Mouse (Mus musculus): ENCODE results near the gene Krt84. TPM values are rescaled to one million over a fixed set of nuclear protein-coding genes. Genes with fewer than 3 reads are reported as not detected.
A peak's percentile ranks its signal among the peaks of the same experiment; 100 is the strongest.

The Krt84 gene
- total RNA-seq, 2 experiments from 2014 or later = not detected

DNA sequence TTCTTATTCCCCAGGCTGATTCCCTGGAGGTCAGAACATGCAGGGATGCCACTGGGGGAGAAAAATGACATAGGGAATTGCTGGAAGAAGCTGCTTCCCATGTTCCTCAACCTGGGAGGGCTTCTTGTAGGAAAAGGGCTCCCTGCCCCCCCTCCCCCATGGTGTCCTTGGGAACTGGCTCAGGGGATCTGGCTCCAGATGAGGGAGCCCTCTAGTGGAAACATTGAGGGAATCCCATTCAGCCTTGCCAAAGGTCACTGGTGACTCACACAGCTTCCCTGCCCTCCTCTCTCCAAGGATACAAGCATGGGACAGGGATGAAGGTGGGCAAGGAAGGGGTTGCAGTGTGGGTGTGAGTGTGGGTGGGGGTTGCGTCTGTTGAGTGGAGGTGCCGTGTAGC is 35.4 kb downstream of the Krt84 start:
- no peak for DNase-seq (ENCODE audit: low spot score in 2 of 2)

DNA sequence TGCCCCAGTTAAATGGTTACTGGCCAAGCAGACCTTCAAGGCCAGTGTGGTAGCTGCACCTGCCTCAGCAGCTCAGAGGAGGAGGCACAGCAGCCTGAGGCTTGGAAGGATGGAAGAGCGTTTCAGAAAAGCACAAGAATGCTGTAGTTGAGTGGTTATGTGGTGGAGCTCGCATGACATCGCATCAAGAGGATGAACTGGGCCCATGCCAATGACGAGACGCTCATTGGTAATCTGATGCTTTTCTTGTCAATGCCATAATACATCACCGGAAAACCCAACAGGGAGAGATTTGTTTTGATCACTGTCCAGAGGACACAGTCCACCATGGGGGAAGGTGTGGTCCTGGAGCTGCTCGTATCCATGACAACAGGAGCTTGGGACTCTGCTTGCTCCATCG is 37.4 kb downstream of the Krt84 start:
- DNase-seq (ENCODE audit: low spot score in 2 of 2) = no peak

DNA sequence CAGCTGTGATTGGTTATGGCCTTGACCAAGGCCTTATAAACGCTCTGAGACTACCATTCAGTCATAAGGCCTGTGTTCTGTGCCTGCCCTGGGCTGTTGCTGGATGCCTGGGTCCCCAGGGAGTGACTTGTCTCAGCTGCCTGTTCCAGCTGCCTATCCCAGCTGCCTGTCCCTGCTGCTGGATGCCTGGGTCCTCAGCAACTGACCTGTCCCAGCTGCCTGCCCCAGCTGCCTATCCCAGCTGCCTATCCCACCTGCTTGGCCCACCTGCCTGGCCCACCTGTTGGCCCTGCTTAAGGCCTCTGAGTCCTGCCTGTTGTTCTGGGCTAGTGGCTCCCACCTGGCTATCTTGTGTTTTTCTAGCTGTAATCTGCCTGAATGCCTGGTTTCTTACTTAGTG is 38.4 kb downstream of the Krt84 start:
- DNase-seq (ENCODE audit: low spot score in 2 of 2) = no peak

DNA sequence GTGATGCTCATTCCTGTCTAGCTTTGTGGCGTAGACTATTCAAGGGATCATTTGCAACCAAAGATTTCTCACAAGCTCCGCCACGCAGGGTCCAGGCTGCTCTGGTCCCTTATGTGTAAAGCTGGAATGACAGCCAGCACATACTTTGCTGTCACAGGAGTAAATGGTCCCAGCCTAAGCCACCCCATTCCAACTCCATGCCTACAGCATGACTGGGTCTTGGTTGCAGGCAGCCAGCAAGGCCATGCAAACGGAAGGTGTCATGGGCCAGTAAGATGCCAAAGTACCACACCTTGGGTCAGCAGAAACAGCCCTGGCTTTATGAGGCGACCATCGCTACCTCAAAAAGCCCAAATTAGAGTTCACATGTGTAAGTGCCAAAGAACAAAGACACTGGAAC is 38.9 kb downstream of the Krt84 start:
- no peak for DNase-seq (ENCODE audit: low spot score in 2 of 2)

DNA sequence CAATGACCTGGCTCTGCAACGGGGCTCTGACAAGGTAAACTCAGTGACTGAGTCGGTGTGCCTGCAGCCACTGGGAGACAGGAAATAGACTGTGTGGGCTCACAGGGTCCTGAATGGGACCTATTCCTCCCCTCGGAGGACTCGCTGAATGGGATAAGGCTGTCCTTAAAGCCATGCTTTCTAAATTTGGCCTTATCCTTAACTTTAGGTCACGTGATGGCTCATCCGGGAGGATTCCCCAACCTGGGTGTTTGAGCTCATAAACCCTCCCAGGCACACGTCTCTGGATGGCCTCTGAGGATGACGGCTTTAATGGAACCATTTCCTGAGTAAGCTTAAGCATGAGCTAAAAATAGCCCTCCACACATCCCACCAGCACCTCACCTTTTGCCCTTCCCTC is 39.9 kb downstream of the Krt84 start:
- DNase-seq (ENCODE audit: low spot score in 2 of 2) = no peak

DNA sequence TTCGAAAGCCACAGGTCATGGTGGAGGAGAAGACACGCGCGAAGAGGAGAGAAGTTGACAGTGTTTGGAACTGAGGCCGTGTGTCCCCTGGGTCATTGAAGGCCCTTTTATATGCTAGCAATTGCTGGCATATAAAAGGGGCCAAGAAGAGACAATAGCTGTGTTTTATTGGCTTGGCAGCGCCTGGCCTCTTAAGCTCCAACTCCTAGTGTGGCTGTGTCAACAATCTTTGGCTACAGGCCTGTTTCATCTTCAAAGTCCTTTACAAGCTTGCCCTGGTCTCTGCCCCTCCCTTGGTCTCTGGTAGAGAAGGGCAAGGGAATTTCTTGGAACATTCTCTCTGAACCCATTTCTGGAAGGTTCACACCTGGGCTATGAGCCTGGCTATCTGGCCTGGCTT is 41.2 kb downstream of the Krt84 start, which contains the start of gene Krt83:
TSS of gene Krt83 (minus strand) at position 82 of the 400 bp plus-strand sequence.
- no peak for DNase-seq (ENCODE audit: low spot score in 2 of 2)

DNA sequence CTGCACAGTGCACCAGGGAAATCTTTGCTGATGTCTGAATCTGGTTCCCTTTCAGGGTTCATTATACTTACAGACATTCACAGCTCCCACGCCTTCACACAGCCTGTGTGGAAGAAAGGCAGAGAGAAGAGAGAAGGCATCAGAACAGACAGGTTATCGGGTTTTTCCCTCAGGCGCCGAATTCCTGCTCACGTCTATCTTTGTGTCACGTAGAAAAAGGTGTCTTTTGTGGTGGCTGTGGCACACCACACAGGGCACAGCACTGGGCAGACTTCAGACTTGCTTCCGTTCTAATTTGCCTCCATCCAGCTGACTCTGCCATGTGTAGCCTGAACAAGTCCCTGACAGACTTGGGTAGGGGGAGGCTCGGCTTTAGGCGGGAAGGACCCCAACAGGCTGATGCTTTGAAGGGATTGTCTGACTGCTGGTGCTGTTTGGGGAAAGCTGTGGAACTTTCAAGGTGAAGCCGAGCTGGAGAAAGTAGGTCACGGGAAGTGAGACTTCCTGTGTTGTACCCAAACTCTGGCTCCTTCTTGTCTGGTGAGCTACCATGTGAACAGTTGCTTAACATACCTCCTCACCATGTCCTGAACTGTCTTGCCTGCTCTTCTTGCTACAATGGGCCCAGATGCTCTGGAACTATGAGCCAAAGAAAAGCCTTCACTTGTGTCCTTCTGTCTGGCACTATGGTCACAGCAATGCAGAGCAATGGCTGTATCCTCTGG is 46.5 kb downstream of the Krt84 start:
- no peak for DNase-seq (ENCODE audit: low spot score in 2 of 2)

DNA sequence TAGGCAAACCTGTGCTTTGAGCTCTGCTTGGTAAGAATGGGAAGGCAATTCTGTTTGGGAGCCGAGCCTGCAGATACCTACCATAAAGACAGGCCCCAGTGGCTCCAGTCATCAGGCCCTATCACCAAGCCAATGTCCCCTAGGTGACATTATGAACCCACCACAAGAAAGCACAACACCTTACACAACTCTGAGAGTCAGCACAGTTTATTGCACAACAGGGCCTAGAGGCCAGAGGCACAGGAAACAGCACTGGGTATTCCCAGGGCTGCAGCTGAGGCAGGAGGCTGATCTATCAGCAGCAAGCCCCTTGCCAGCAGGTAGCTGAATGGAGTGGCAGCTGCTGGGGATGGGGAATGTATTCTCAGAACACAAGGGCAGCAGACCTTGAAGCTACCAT is 47.7 kb downstream of the Krt84 start:
- DNase-seq (ENCODE audit: low spot score in 2 of 2) = no peak

DNA sequence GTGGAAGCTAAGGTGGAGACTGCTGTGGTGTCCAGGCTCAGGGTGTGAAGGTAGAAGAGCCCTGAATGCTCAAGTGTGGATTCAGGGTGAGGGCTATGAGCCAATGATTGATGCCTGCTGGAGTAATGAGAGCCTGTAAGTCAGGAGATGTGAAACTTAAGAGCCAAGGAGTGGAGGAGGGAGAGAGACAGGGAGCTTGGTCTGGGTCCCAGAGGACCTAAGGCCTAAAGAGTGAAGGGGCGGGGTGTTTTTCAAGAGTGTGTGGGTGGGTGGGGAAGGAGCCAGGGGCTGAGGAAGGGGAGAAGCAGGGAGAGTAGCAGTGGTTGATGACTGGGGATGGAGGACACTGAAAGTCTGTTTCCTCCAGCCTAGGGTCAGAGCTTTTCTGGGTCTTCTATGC is 49.0 kb downstream of the Krt84 start:
- DNase-seq (ENCODE audit: low spot score in 2 of 2) = no peak

DNA sequence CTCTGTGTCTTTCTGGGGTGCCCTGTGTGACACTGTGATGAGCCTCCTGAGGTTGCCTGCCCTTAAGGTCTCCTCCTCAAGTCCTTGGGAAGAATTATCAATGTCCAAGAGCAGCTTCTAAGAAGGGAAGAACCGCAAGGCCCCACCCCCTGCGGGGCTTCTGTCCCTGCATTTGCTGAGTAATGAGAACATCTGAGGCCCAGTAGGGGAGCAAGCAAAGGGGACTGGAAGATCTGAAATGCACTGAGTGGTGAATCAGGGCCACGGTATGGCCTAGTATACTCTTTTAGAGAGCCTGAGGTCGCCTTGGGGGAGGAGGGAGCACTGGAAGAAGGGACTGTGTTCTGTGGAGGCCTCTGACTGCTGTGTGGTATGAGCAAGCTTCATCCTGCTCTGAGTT is 50.6 kb downstream of the Krt84 start:
- DNase-seq (ENCODE audit: low spot score in 2 of 2) = no peak

DNA sequence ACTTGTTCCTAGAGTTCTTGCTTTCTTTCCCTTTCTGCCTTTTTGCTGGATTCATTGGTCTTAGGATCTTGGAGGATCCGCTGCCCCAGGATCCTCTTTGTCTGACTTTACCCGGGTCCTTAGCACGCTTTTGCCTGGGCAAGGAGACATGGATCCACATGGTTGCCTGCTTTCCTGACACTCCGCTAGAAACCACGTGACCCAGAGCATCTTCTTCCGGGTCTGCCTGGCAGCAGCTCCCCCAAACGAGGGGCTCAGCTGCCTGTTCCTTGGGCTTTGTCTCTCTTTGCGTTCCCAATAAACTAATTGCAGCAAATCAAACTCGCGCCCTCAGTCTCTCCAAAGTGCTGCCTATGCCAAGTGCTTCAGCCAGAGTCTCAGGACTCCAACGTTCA is 53.0 kb downstream of the Krt84 start:
- no peak for DNase-seq (ENCODE audit: low spot score in 2 of 2)

DNA sequence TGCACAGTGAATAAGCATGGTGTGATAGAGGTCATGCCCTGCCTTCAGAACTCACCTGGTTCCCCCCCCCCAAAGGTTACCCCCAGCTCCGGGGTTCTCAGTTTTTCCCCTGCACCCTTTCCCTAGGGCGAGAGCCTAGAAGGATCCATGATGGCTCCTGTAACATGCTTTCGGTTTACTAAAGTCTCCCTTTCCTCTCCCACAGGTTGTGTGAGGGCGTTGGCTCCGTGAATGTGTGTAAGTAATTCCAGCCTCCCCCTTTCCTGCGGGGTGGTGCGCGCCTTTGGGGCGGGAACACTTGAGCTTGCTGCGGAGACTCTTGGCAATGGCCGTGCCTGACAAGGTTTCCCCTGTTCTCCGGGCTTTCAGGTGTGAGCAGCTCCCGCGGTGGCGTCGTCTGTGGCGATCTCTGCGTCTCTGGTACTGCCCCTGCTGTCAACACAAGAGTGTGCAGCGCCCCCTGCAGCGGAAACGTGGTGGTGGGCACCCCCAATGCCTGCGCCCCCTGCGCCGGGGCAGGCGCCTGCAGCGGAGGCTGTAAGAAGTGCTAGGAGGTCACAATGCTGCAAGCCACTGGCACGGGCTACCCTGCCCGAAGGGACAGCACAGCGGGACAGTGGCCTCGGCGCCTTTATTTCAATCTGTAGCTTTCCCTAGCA is 53.5 kb downstream of the Krt84 start:
- peak; percentile 35 to 47 for DNase-seq (ENCODE audit: low spot score in 2 of 2)

Small RNAs within 50 kb of the gene (microRNA-seq; reads per million reads assigned to microRNA genes)
- not detected for gene Gm44393
- gene Gm44460 = not detected

Other genes with a start within 250 kb of the Krt84 start
- 10 to 100 TPM; 24.8 to 25.8 TPM for gene Atg101, start 248.5 kb downstream of the Krt84 start, total RNA-seq (2021)
- under 1 TPM in 1 of 2 experiments, not detected in 1; 0.59 TPM for gene 6030408B16Rik, start 239.6 kb downstream of the Krt84 start, total RNA-seq (2021)
- 1 to 10 TPM; 2.7 to 3.4 TPM for gene Krt80, start 162.7 kb downstream of the Krt84 start, total RNA-seq (2021)
- gene Krt7, start 121.8 kb downstream of the Krt84 start, total RNA-seq (2021) = under 1 TPM; 0.22 to 0.39 TPM
- under 1 TPM; 0.13 to 0.15 TPM for gene Krt87, start 94.0 kb downstream of the Krt84 start, total RNA-seq (2021)
- gene Krt88, start 85.1 kb downstream of the Krt84 start, total RNA-seq (2021) = not detected
- not detected for gene Krt81, start 69.1 kb downstream of the Krt84 start, total RNA-seq (2021)
- gene Krt86, start 59.3 kb downstream of the Krt84 start, total RNA-seq (2021) = not detected
- gene Krt83, start 41.3 kb downstream of the Krt84 start, total RNA-seq (2021) = under 1 TPM in 1 of 2 experiments, not detected in 1; 0.21 TPM
- gene Gm49425, start 15.6 kb downstream of the Krt84 start, total RNA-seq (2021) = under 1 TPM in 1 of 2 experiments, not detected in 1; 0.36 TPM
- not detected for gene Krt82, start 17.8 kb upstream of the Krt84 start, total RNA-seq (2021)
- gene Krt90, start 30.1 kb upstream of the Krt84 start, total RNA-seq (2021) = not detected
- under 1 TPM in 1 of 2 experiments, not detected in 1; 0.08 TPM for gene Krt75, start 41.1 kb upstream of the Krt84 start, total RNA-seq (2021)
- gene Gm5414, start 95.4 kb upstream of the Krt84 start, total RNA-seq (2021) = not detected
- not detected for gene Gm5478, start 114.6 kb upstream of the Krt84 start, total RNA-seq (2021)
- under 1 TPM in 1 of 2 experiments, not detected in 1; 0.13 TPM for gene Krt6b, start 147.5 kb upstream of the Krt84 start, total RNA-seq (2021)
- under 1 TPM in 1 of 2 experiments, not detected in 1; 0.23 TPM for gene Krt6a, start 161.5 kb upstream of the Krt84 start, total RNA-seq (2021)
- 1 to 10 TPM in 1 of 2 experiments, under 1 TPM in 1; 0.39 to 1.9 TPM for gene Krt5, start 180.1 kb upstream of the Krt84 start, total RNA-seq (2021)
- gene Krt71, start 210.3 kb upstream of the Krt84 start, total RNA-seq (2021) = under 1 TPM in 1 of 2 experiments, not detected in 1; 0.39 TPM

Data from gastrocnemius, postnatal 4 days (tissue).